Mouse (Mus musculus): ENCODE results near the gene Dtl. TPM values are rescaled to one million over a fixed set of nuclear protein-coding genes. Genes with fewer than 3 reads are reported as not detected.
A peak's percentile ranks its signal among the peaks of the same experiment; 100 is the strongest.

The Dtl gene
- polyA plus RNA-seq, 1 experiment from 2014 or later, result 37.6 TPM

- Histone ChIP-seq H3K4me1 (ENCODE audit: control insufficient read depth, insufficient read depth, low read length) (no peaks in the 10 kb centered on the region), H3K27me3 (replicated peaks; ENCODE audit: control insufficient read depth, insufficient read depth, low read length) (no peaks in the 10 kb centered on the region), H3K36me3 (ENCODE audit: control insufficient read depth, insufficient read depth, low read length) (no peaks in the 10 kb centered on the region), H3K4me3 (ENCODE audit: low read depth, low read length) (no peak overlapping the region), H3K9ac (ENCODE audit: low read depth, low read length) (no peak overlapping the region), H3K9me3 (ENCODE audit: control insufficient read depth, low read length) (no peaks in the 10 kb centered on the region), H3K4me2 (ENCODE audit: low read depth, low read length) (no peak overlapping the region), H3K27ac (replicated peaks; ENCODE audit: low read depth, low read length) (no peak overlapping the region)
- 72% methylated on average over 13 of the region's 13 CpGs for WGBS
- DNase-seq (ENCODE audit: low spot score), result peak; percentile 24
- ATAC-seq (ENCODE audit: low read depth), result no peak
Measured at GRCm38 (mm10) chr1:191493476-191494302, 81.7 kb downstream of the Dtl start.

GRCm38 (mm10) chr1:191490446-191490845 lies 84.9 kb downstream of the Dtl start:
- H3K27ac ChIP-seq (replicated peaks; ENCODE audit: low read depth, low read length), result no peak overlapping the region
- no peaks in the 10 kb centered on the region for H3K36me3 ChIP-seq (ENCODE audit: control insufficient read depth, insufficient read depth, low read length)
- peak; percentile 22 for DNase-seq (ENCODE audit: low spot score)
- no peaks in the 10 kb centered on the region for H3K9me3 ChIP-seq (ENCODE audit: control insufficient read depth, low read length)
- H3K4me3 ChIP-seq (ENCODE audit: low read depth, low read length), result no peak overlapping the region
- no peaks in the 10 kb centered on the region for H3K4me1 ChIP-seq (ENCODE audit: control insufficient read depth, insufficient read depth, low read length)
- H3K4me2 ChIP-seq (ENCODE audit: low read depth, low read length), result no peak overlapping the region
- ATAC-seq (ENCODE audit: low read depth), result no peak
- H3K9ac ChIP-seq (ENCODE audit: low read depth, low read length), result no peak overlapping the region
- 54% methylated on average over 7 of the region's 7 CpGs for WGBS
- H3K27me3 ChIP-seq (replicated peaks; ENCODE audit: control insufficient read depth, insufficient read depth, low read length), result no peaks in the 10 kb centered on the region

Other genes starting within 250 kb of the Dtl start
- 16.4 and 18.2 TPM in 2 replicates for gene Tmem206, start 249.6 kb downstream of the Dtl start, polyA plus RNA-seq (2014; fragmentation: Nextera tagmentation; extraction: Ambion mirVana)
- gene Ppp2r5a, start 172.3 kb downstream of the Dtl start, polyA plus RNA-seq (2014; fragmentation: Nextera tagmentation; extraction: Ambion mirVana), result 27.3 and 34.6 TPM in 2 replicates
- gene Ints7, start 92 bp upstream of the Dtl start, polyA plus RNA-seq (2014; fragmentation: Nextera tagmentation; extraction: Ambion mirVana), result 31.1 and 39.1 TPM in 2 replicates
- gene Lpgat1, start 142.3 kb upstream of the Dtl start, polyA plus RNA-seq (2014; fragmentation: Nextera tagmentation; extraction: Ambion mirVana), result 33.3 and 35.8 TPM in 2 replicates
- 28.1 and 29.0 TPM in 2 replicates for gene Nek2, start 245.9 kb upstream of the Dtl start, polyA plus RNA-seq (2014; fragmentation: Nextera tagmentation; extraction: Ambion mirVana)

All from embryonic facial prominence, embryonic 14.5 days (tissue).